Mouse (Mus musculus): Measurements from ENCODE around the gene Fgd2.

Gene Fgd2

DNA sequence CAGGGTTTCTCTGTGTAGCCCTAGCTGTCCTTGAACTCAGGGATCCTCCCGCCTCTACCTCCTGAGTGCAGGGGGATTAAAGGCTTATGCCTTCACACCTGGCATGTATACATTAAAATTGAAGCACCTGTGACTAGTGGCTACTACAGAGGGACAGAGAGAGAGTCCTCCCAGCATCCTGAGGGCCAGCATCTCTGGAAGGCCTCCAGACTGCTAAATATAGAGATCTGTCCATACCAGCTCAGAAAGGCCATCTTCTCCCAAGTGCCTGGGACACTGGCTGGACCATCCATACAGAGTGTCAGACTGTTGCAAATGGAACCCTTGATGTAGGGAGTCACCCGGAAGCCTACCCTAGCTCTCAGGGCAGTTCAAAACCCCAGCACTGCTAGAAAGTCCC lies 63.3 kb downstream of the Fgd2 start:
- no peak for DNase-seq (ENCODE audit: low spot score)

DNA sequence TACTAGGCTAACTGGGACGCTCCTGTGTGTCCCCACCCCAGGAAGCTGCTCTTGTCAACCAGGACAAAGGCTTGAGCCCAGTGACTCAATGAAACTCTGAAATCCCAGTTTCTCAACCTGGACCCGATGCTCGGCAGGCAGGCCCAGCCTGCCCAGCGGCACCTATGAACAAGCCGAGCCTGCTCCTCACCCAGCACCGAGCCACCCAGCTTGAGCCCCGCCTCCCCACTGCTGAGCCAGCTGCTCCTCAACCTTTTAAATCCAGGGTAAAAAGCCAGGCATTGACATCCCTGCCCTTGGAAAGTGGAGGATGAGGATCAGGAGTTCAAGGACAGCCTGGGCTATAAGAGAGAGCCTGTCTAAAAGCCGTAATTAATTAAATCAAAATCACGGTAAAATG lies 64.6 kb downstream of the Fgd2 start:
- DNase-seq (ENCODE audit: low spot score): no peak

DNA sequence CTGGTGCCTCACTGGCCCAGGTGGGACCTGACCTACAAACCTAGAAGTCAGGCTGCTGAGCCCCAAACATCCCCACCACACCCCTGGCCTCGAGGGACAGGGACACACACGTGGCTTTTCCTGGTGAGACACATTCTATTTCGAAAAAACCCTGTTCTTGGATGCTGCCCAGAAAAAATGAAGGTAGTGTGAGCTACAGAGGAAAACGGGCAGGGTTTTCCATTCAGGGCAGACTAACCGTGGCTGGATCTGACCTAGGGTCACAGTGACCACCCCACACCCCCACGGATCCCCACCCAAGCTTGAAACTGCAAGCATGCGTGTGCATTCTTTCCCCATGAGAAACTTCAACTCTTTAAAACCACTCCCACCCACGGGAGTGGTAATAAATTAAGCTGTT lies 67.5 kb downstream of the Fgd2 start:
- no peak for DNase-seq (ENCODE audit: low spot score)

DNA sequence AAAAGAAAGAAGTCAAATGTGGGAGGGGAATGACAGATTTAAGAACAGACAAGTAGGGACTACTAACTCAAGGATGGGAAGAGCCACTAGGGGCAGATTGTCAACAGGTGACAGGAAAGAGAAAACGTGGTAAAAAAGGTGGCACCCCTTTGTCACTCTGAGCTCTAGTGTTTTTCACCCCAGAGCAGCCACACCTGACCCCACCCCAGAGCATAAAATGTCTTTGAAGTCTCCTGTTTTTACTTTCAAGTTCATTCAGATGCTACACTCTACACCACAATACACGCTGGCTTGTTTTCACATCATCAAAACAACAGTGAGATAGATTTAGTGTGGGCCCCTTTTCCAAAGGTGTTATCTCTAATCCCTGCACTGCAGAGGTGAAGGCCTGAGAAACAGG lies 68.1 kb downstream of the Fgd2 start:
- peak; percentile 90 for DNase-seq (ENCODE audit: low spot score)

Measured in T-cell, adult 2 months (primary cell).